Mouse (Mus musculus) gastrocnemius, adult 8-10 months (tissue): ENCODE measurements around the gene Tfdp1. TPM values are rescaled to one million over a fixed set of nuclear protein-coding genes. Genes with fewer than 3 reads are reported as not detected.
"Not testable (repeated sequence)": the region's sequence is repeated elsewhere in the genome, so short reads cannot be mapped to it uniquely, and the experiment has no call there.

Source experiments
- DNase-seq, 2 experiments: peaks; one replicate each; pipeline ENCODE4 v3.0.0; 2022; ENCODE audit warnings: low spot score in 2 of 2
- total RNA-seq, 4 experiments: library from RNA; stranded (reverse); gene quantifications; 2 replicates each; pipeline ENCODE4 v1.2.4; 2022

The Tfdp1 gene
- 10 to 100 TPM; 49.4 to 70.8 (median 63.2) TPM for total RNA-seq

- peak; percentile 54 to 72 for DNase-seq
These were observed at the start of gene Tfdp1 for GRCm38 (mm10) chr8:13338255-13338860. Tfdp1 (plus strand) TSS chr8:13338751.

- peak; percentile 18 to 47 for DNase-seq
These were observed 46.2 kb upstream of the Tfdp1 start for GRCm38 (mm10) chr8:13292364-13292763.

GRCm38 (mm10) chr8:13293677-13294470 is 44.7 kb upstream of the Tfdp1 start:
- no peak for DNase-seq

- DNase-seq = no peak
These were observed 39.0 kb upstream of the Tfdp1 start for GRCm38 (mm10) chr8:13299571-13299970.

GRCm38 (mm10) chr8:13301036-13301435 is 37.5 kb upstream of the Tfdp1 start:
- no peak for DNase-seq

DNA sequence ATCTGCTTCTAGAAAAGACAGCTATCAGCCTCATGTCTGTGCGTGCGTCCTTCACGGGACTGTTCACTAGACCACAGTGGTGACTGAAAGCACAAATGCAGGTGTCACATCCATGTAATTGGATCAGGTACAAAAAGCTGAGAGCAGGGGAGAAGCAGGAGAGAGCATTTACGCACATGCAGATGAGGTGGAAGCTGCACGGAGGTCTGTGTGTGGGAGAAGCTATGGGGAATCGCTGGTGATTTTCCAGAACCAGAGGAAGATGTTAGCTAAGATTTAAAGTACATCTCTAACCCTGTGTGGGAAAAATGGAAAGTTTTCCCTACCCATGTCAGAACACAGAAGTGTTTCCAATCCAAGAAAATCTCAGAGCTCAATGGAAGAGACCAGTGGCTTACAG is 33.1 kb upstream of the Tfdp1 start:
- DNase-seq = no peak

DNA sequence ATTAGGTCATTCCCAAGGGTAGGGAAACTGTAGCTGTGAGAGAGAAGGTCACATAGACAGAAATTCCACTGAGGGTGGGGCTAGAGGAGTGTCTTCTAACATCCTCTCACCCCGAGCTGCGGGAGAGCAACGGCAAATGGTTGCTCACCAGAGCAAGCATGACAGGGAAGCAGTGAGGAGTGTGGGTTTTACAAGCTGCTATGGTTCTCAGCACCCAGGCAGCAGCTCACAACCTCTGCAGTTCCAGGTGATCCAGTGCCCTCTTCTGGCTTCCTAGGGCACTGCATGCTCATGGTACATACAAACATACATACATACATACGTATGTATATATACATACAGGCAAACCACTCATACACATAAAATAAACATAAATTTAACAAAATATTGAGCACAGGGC is 32.7 kb upstream of the Tfdp1 start:
- DNase-seq = no peak

- DNase-seq = no peak
These were observed 32.1 kb upstream of the Tfdp1 start for GRCm38 (mm10) chr8:13306309-13306909.

GRCm38 (mm10) chr8:13306916-13307315 is 31.6 kb upstream of the Tfdp1 start:
- DNase-seq = no peak

DNA sequence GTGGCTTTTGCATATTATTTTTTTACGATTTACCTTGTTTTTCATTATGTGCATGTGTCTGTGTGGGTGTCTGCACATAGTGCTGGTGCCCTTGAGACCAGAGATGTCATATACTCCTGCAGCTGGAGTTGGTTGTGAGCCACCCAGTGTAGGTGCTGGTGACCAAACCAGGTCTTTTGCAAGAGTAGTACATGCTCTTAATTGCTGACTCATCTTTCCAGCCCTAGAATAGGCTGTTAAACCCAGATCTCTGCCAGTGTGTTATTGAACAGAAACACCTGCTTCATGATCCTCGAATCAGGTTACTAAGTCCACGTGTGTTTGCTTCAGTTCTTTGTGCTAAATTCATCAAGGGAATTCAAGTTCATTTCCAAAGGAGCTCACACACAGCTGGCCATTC is 23.6 kb upstream of the Tfdp1 start:
- no peak for DNase-seq

DNA sequence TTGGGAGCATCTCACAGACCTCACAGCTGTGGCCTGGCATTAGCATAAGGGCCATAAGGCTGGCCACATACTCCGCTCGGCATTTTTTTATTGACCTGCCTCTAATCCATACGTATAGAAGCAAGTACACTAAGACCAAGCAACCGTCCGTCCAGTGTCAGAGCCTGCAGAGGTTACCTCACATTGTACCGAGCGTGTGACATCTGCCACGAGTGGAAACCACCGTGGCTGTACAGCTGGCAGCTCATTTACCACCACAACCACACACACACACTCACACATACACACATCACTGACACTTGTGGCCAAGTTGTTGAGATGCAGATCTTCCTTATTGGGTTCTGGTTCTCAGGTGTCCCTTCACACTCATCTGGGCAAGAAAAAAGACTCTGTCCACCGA is 21.9 kb upstream of the Tfdp1 start:
- no peak for DNase-seq

- no peak for DNase-seq
These were observed 12.0 kb upstream of the Tfdp1 start for GRCm38 (mm10) chr8:13326598-13326997.

GRCm38 (mm10) chr8:13334671-13335070 is 3.9 kb upstream of the Tfdp1 start:
- DNase-seq = no peak

- DNase-seq = not testable (repeated sequence)
These were observed 1.3 kb upstream of the Tfdp1 start for GRCm38 (mm10) chr8:13337245-13337644.

DNA sequence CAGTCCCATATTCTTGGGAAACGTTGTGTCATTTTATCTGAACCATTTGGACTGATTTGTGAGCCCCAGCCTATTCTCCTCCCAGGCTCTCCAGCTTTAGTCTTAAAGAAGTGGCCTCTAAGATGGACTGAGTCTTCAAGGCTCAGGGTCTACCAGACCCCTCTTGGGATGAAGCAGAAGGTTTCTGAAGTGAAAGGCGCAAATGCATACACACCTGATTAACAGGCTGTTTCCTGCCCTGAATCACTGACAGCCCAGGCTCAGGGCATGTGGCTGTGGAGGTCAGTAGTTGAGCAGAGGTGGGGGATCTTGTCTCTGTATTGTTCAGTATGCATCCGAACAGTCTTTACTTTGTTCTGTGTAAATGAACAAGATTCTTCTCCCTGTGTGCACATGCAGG is 873 bp upstream of the Tfdp1 start:
- no peak for DNase-seq

GRCm38 (mm10) chr8:13338901-13339645 is 522 bp downstream of the Tfdp1 start:
- DNase-seq = no peak

GRCm38 (mm10) chr8:13339646-13339990 is 1.1 kb downstream of the Tfdp1 start:
- DNase-seq = no peak

GRCm38 (mm10) chr8:13340650-13341049 is 2.1 kb downstream of the Tfdp1 start:
- DNase-seq = no peak

DNA sequence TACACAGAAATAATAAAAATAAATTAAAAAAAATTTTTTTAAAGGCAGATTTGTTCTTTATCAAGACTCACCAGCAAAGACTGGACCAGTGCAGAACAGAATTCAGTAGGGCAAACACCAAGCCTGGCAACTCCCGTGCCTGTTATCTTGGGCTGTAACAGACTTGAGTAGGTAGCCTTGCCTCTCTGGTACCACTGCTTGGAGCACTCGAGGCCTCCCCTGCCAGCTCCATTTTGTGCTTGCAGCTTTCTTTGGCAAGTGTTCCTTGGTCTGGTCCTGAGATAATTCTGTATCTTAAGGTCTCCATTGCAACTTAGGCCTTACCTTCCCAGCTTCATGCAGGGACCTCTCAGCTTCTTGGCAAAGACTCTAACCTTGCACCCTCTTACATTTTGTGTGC is 3.8 kb downstream of the Tfdp1 start:
- DNase-seq = no peak

GRCm38 (mm10) chr8:13343134-13343533 is 4.6 kb downstream of the Tfdp1 start:
- no peak for DNase-seq

GRCm38 (mm10) chr8:13350052-13350451 is 11.5 kb downstream of the Tfdp1 start:
- no peak for DNase-seq

GRCm38 (mm10) chr8:13351593-13351992 is 13.0 kb downstream of the Tfdp1 start:
- no peak for DNase-seq
